Mouse (Mus musculus): Measurements from ENCODE around the gene Rcsd1. TPM values are rescaled to one million over a fixed set of nuclear protein-coding genes. Genes with fewer than 3 reads are reported as not detected.
A peak's percentile ranks its signal among the peaks of the same experiment; 100 is the strongest.

Rcsd1 gene
- polyA plus RNA-seq, 1 experiment from 2014 or later = 43.1 TPM

GRCm38 (mm10) chr1:165610321-165610999, 99.1 kb downstream of the Rcsd1 start:
- H3K4me3 ChIP-seq (replicated peaks) = no peak overlapping the region
- 50% methylated on average over 9 of the region's 9 CpGs for WGBS
- H3K27me3 ChIP-seq (replicated peaks) = no peaks in the 10 kb centered on the region
- H3K27ac ChIP-seq = peak overlapping the region; percentile 44; the same call in 1 of the 2 replicates
- H3K9me3 ChIP-seq = no peaks in the 10 kb centered on the region
- H3K36me3 ChIP-seq = peaks cover 21% of the 10 kb centered on the region
- H3K4me1 ChIP-seq = no peaks in the 10 kb centered on the region
- H3K9ac ChIP-seq = no peak overlapping the region
- ATAC-seq (ENCODE audit: insufficient read depth, low FRiP score, low read depth) = no peak
- no peak overlapping the region for H3K4me2 ChIP-seq

- peaks cover 14% of the 10 kb centered on the region for H3K36me3 ChIP-seq
- H3K4me2 ChIP-seq = no peak overlapping the region
- no peaks in the 10 kb centered on the region for H3K4me1 ChIP-seq
- peak overlapping the region; percentile 44; the same call in 1 of the 2 replicates for H3K27ac ChIP-seq
- H3K9me3 ChIP-seq = no peaks in the 10 kb centered on the region
- H3K4me3 ChIP-seq (replicated peaks) = no peak overlapping the region
- H3K27me3 ChIP-seq (replicated peaks) = no peaks in the 10 kb centered on the region
- ATAC-seq (ENCODE audit: insufficient read depth, low FRiP score, low read depth) = 0 out of 2 replicates have a peak, but pooled peaks have one; percentile 31
- no peak overlapping the region for H3K9ac ChIP-seq
- WGBS = 44% methylated on average over 7 of the region's 7 CpGs
Observed at GRCm38 (mm10) chr1:165609495-165610320, 99.8 kb downstream of the Rcsd1 start.

- H3K4me2 ChIP-seq = no peak overlapping the region
- H3K36me3 ChIP-seq = peaks cover 18% of the 10 kb centered on the region
- no peaks in the 10 kb centered on the region for H3K27me3 ChIP-seq (replicated peaks)
- H3K9ac ChIP-seq = no peak overlapping the region
- 47% methylated on average over 4 of the region's 4 CpGs for WGBS
- H3K27ac ChIP-seq = no peak overlapping the region
- no peaks in the 10 kb centered on the region for H3K4me1 ChIP-seq
- H3K9me3 ChIP-seq = no peaks in the 10 kb centered on the region
- no peak overlapping the region for H3K4me3 ChIP-seq (replicated peaks)
- ATAC-seq (ENCODE audit: insufficient read depth, low FRiP score, low read depth) = no peak
Observed at GRCm38 (mm10) chr1:165608904-165609303, 100.7 kb downstream of the Rcsd1 start.

- Histone ChIP-seq H3K27me3 (replicated peaks) (no peaks in the 10 kb centered on the region), H3K9me3 (no peaks in the 10 kb centered on the region), H3K4me3 (replicated peaks) (no peak overlapping the region), H3K4me1 (no peaks in the 10 kb centered on the region), H3K27ac (no peak overlapping the region), H3K9ac (no peak overlapping the region), H3K4me2 (no peak overlapping the region), H3K36me3 (peaks cover 18% of the 10 kb centered on the region)
- 75% methylated on average over 6 of the region's 6 CpGs for WGBS
- no peak for ATAC-seq (ENCODE audit: insufficient read depth, low FRiP score, low read depth)
Observed at GRCm38 (mm10) chr1:165605774-165606173, 103.8 kb downstream of the Rcsd1 start.

GRCm38 (mm10) chr1:165605108-165605507, 104.4 kb downstream of the Rcsd1 start:
- Histone ChIP-seq H3K36me3 (peaks cover 18% of the 10 kb centered on the region), H3K27me3 (replicated peaks) (no peaks in the 10 kb centered on the region), H3K27ac (no peak overlapping the region), H3K4me1 (no peaks in the 10 kb centered on the region), H3K4me2 (no peak overlapping the region), H3K9me3 (no peaks in the 10 kb centered on the region), H3K4me3 (replicated peaks) (no peak overlapping the region), H3K9ac (no peak overlapping the region)
- 81% methylated on average over 3 of the region's 3 CpGs for WGBS
- ATAC-seq (ENCODE audit: insufficient read depth, low FRiP score, low read depth) = no peak

GRCm38 (mm10) chr1:165604203-165604602, 105.4 kb downstream of the Rcsd1 start:
- H3K27me3 ChIP-seq (replicated peaks) = no peaks in the 10 kb centered on the region
- no peak overlapping the region for H3K27ac ChIP-seq
- H3K4me1 ChIP-seq = no peaks in the 10 kb centered on the region
- ATAC-seq (ENCODE audit: insufficient read depth, low FRiP score, low read depth) = no peak
- WGBS = 78% methylated on average over 8 of the region's 8 CpGs
- peaks cover 20% of the 10 kb centered on the region for H3K36me3 ChIP-seq
- H3K4me2 ChIP-seq = no peak overlapping the region
- no peak overlapping the region for H3K9ac ChIP-seq
- H3K4me3 ChIP-seq (replicated peaks) = no peak overlapping the region
- H3K9me3 ChIP-seq = no peaks in the 10 kb centered on the region

- ATAC-seq (ENCODE audit: insufficient read depth, low FRiP score, low read depth) = peak; percentile 63; the same call in 1 of the 2 replicates
- WGBS = 79% methylated on average over 14 of the region's 14 CpGs
Observed at GRCm38 (mm10) chr1:165603218-165603617, 106.3 kb downstream of the Rcsd1 start.

GRCm38 (mm10) chr1:165601775-165602280, 107.7 kb downstream of the Rcsd1 start:
- no peak overlapping the region for H3K27ac ChIP-seq
- H3K36me3 ChIP-seq = peaks cover 21% of the 10 kb centered on the region; the same call in 1 of the 2 replicates
- H3K9ac ChIP-seq = no peak overlapping the region
- H3K27me3 ChIP-seq (replicated peaks) = no peaks in the 10 kb centered on the region
- no peak overlapping the region for H3K4me2 ChIP-seq
- ATAC-seq (ENCODE audit: insufficient read depth, low FRiP score, low read depth) = no peak
- H3K9me3 ChIP-seq = no peaks in the 10 kb centered on the region
- H3K4me1 ChIP-seq = no peaks in the 10 kb centered on the region
- 79% methylated on average over 10 of the region's 10 CpGs for WGBS
- H3K4me3 ChIP-seq (replicated peaks) = no peak overlapping the region

More at GRCm38 (mm10) chr1:165603218-165603617, 106.3 kb downstream of the Rcsd1 start:
- Histone ChIP-seq H3K27ac (no peak overlapping the region), H3K36me3 (peaks cover 25% of the 10 kb centered on the region), H3K27me3 (replicated peaks) (no peaks in the 10 kb centered on the region), H3K9ac (no peak overlapping the region), H3K4me3 (replicated peaks) (no peak overlapping the region), H3K4me1 (no peaks in the 10 kb centered on the region), H3K4me2 (no peak overlapping the region), H3K9me3 (no peaks in the 10 kb centered on the region)

Small RNA genes lying within 50 kb of the gene (microRNA-seq; reads per million reads assigned to microRNA genes)
- not detected for gene Gm44458

Other genes starting within 250 kb of the Rcsd1 start
- 16.1 and 17.2 TPM in 2 replicates for gene Dcaf6, start 249.3 kb downstream of the Rcsd1 start, polyA plus RNA-seq (2015; fragmentation: Nextera tagmentation; extraction: Ambion mirVana)
- gene Mpc2, start 249.1 kb downstream of the Rcsd1 start, polyA plus RNA-seq (2015; fragmentation: Nextera tagmentation; extraction: Ambion mirVana) = 157 and 159 TPM in 2 replicates
- gene Adcy10, start 224.6 kb downstream of the Rcsd1 start, polyA plus RNA-seq (2015; fragmentation: Nextera tagmentation; extraction: Ambion mirVana) = not detected in 2 replicates
- 159 and 164 TPM in 2 replicates for gene Mpzl1, start 75.2 kb downstream of the Rcsd1 start, polyA plus RNA-seq (2015; fragmentation: Nextera tagmentation; extraction: Ambion mirVana)
- 107 and 111 TPM in 2 replicates for gene Creg1, start 54.0 kb upstream of the Rcsd1 start, polyA plus RNA-seq (2015; fragmentation: Nextera tagmentation; extraction: Ambion mirVana)
- 0.55 and 0.73 TPM in 2 replicates for gene Cd247, start 78.9 kb upstream of the Rcsd1 start, polyA plus RNA-seq (2015; fragmentation: Nextera tagmentation; extraction: Ambion mirVana)

Data from stomach, embryonic 15.5 days (tissue).